Mouse (Mus musculus) heart, adult 9 months (tissue): ENCODE measurements at regions not wholly inside any gene's neighbourhood (a gene's known extent, or its start where the extent isn't known, plus 50 kb on each side); places are given as distances from the start of the nearest gene placed in this dataset.
A peak's percentile ranks its signal among the peaks of the same experiment; 100 is the strongest.

Experiments
- DNase-seq, 2 experiments: peaks; one replicate each; pipeline ENCODE4 v3.0.0; 2022; ENCODE audit warnings: low spot score in 2 of 2

DNA sequence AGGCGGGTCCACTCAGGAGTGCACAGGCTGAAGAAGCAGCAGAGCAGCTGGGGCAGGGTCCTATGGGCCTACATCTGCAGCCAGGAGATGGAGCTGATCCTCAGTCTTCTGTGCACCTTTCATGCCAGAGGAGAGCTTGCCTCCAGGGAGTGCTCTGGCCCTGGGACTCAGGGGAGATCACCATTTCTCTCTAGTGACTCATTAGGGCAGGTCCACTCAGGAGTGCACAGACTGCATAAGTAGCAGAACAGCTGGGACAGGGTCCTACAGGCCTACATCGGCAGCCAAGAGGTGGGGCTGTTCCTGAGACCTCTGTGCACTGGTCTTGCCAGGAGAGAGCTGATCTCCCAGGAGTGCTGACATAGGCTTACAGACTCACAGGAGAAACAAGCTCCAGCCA lies 159.4 kb upstream of the Gm21897 start:
- DNase-seq: no peak

- DNase-seq: no peak
Measured at GRCm38 (mm10) chr16:15175516-15175915, 141.7 kb upstream of the Gm21897 start.

DNA sequence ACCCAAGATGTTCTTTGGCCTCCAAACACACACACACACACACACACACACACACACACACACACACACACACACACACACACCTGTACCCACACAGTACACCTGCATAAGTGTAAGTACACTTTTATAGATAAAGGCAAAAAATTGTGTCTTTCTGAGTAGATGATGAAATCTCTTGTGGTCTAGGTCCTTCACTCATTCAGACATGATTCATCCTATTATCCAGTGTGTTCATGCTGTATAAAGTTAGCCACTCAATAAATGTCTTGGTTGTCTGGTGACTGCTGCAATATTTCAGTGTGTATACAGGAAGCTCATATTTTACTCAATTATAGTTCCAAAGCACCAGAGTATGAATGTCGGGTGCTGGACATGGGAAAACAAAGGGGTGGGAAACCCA lies 131.5 kb upstream of the Gm21897 start:
- no peak for DNase-seq

DNA sequence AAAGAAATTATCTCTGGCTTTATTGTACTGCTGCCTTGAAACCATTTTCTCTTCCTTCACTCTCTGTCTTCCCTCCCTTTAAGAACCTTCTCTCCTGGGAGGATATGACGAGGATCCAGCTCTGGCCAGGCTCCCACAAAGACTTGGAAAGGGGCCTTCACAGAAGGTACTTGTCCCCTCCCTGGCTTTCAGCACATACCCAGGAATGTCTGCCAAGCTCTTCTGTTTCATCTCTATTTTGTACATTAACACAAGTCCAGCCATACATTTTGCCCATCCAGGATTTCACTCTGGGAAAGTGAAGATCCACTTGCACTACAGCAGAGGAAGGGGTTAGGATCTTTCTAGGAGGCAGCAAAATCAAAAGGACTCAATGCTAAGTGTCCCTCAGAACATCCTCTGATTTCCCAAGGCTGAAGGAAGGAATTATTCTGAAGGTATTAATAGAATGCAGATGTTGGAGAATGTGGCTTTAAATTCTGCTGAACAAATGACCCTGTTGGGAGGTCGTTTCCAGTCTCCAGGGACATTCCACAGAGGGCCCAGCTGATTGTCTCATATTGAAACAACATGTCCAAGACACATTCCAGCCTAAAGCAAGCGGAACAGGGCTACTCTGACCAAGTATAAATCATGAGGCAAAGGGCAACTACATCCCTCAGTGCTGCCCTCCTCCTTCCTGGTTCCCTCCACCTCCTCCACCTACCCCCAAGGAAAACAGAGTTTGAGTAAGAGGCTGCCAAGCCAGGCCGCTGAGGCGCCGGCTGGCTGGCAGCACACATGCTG lies 122.1 kb upstream of the Gm21897 start:
- peak; percentile 74 to 79 for DNase-seq

DNA sequence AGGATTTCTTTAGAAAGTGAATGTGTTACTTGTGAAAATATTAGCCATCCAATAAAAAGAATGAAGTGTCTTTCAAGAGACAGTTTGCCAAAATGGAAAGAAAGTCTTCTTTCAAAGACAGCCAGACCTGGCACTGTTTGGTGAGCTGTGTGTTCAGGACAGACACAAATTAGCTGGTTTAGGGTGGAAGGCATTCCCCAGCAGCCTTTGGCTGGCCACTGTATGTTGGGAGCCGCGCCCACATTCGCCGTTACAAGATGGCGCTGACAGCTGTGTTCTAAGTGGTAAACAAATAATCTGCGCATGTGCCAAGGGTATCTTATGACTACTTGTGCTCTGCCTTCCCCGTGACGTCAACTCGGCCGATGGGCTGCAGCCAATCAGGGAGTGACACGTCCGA lies 121.3 kb upstream of the Gm21897 start:
- peak; percentile 18 to 23 for DNase-seq

DNA sequence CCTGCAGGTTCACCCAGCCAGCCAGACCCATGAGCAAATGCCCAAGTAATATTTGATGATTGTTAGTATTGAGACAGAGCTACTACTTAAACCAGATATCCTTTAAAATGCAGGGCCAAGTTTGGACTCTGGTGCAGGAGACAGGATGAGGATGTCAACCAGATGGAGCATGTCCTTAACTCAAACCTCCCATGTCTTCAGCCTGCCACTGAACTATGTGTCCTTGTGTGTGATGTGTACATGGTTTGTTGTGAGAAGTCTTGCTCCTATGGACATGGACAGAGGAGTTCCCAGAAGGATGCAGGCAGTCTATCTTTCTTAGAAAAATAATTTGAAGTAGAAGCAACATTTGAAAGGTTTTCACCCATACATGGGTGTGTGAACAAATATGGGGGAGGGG lies 120.4 kb upstream of the Gm21897 start:
- peak in 1 of 2 experiments; percentile 10 for DNase-seq

DNA sequence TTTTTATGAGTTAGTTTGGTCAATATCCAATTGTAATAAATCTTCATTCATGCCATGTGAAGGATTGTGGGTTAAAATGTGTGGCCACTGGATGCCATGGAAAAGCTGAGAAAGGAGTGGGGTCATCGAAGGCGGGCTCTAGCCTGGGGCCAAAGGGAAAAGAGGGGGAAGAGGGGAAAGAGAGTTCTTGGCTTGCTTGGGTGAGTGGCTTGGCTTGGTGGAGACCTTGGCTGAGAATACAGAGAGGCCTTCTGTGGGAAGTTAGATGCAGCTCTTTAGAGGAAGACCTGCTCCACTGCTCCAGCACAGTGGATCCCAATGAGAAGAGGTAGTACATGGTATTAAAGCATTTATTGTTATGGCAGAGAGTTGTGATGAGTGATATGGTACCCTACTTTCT lies 101.3 kb upstream of the Gm21897 start:
- peak in 1 of 2 experiments; percentile 24 for DNase-seq

DNA sequence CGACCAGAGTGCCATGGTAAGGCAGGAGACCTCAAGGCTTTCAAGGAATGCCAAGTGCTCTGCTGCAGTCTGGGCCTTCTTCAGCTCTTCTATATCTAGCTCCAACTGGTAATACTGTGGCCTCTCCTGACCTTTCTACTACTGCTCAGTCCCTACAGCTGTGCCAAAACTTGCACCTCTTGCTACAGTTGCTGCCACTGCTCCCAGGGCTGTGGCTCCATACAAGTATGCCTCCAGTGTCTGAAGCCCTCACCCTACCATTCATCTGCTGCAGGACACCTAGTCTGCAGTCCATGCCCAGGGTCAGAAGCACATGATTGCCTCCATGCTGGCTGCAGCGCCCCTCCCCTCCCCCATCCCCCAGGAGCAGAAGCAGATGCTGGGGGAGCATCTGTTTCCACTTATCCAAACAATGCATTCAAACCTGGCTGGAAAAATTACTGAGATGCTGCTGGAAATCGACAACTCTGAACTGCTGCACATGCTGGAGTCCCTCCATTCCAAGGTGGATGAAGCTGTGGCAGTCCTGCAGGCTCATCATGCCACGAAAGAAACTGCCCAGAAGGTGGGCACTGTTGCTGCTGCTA lies 96.2 kb upstream of the Gm21897 start:
- DNase-seq: no peak

- peak; percentile 20 to 26 for DNase-seq
Measured at GRCm38 (mm10) chr16:15237836-15238235, 79.4 kb upstream of the Gm21897 start.

GRCm38 (mm10) chr16:15238449-15238848 lies 78.8 kb upstream of the Gm21897 start:
- DNase-seq: no peak

- no peak for DNase-seq
Measured at GRCm38 (mm10) chr16:15250186-15250585, 67.1 kb upstream of the Gm21897 start.

- DNase-seq: no peak
Measured at GRCm38 (mm10) chr16:15251686-15252085, 65.6 kb upstream of the Gm21897 start.

GRCm38 (mm10) chr16:15252666-15253347 lies 64.5 kb upstream of the Gm21897 start:
- DNase-seq: peak; percentile 21 to 27

DNA sequence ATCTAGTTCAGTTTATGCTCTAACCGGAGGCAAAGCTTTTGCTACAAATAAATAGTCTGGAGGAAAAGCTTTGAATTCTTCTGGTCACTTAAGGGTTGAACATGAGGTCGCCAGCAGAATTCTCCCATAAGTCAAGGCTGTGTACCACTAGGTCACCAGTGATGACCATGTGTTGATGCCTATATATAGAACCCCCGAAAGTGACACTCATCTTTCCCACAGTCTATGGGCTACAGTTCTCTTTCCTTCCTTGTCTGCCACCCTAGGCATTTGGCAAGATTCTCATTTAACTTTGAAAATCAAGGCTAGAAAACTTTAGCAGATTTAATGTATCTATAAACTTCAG lies 63.9 kb upstream of the Gm21897 start:
- DNase-seq: no peak

DNA sequence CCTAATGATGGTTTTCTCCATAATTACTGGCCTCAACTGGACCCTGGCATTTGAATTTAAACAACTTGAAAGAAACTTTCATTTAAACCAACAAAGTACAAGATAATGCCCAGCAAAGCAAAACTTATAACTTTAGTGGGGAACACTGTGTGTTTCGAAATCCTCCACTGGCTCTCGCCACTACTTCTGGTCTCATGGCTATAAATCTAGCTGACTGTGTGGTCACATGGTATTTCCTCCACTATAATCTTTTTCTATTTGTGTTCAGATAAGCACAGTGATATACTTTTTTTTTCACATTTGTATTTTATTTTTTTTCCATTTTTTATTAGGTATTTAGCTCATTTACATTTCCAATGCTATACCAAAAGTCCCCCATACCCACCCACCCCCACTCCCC lies 62.6 kb upstream of the Gm21897 start:
- no peak for DNase-seq

DNA sequence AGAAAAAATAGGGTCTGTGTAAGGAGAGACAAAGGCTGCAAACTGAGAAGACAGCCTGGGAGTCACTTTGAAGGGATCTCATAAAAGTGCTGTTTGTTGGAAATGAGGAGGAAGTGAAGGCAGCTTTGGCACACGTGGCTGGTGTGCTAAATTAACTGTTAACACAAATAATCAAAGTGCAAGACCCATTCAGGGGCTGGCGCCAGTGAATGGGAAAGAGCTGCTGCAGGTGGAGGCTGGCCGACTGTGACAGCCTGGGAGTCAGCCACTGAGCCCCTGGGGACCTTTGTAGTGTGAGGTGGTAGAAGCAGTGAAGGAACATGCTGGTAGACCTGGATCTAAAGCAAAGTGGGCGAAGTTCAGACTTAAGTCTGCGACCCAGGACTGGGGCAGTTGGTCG lies 57.8 kb upstream of the Gm21897 start:
- DNase-seq: no peak

- no peak for DNase-seq
Measured at GRCm38 (mm10) chr16:15260069-15260468, 57.2 kb upstream of the Gm21897 start.
